Mouse (Mus musculus) olfactory bulb, adult 2 months (tissue): Measurements from ENCODE around the gene Disp3.

Source experiments
- CTCF ChIP-seq: fragments of 200-500 bp; IDR thresholded peaks from 2 replicates; pipeline ENCODE4 v1.5.1; 2012; ENCODE audit warnings: low read depth, mild to moderate bottlenecking, low read length, moderate library complexity; ENCODE audit not compliant: insufficient read depth
- POLR2A ChIP-seq: fragments of 200-500 bp; IDR thresholded peaks from 2 replicates; pipeline ENCODE4 v1.6.1; 2012; ENCODE audit warnings: mild to moderate bottlenecking, low read depth, low read length, moderate library complexity; ENCODE audit not compliant: insufficient read depth

GRCm38 (mm10) chr4:148298720-148299119, 11.0 kb upstream of the Disp3 start:
- TF ChIP-seq CTCF (no peak), POLR2A (0 out of 2 replicates have a peak, but pooled peaks have one; percentile 20)
